Mouse (Mus musculus) thymus, adult 2 months (tissue): ENCODE data around the gene Fam71f2. TPM values are rescaled to one million over a fixed set of nuclear protein-coding genes. Genes with fewer than 3 reads are reported as not detected.

ENCODE experiments used
- DNase-seq: peaks from one replicate; pipeline ENCODE4 v3.0.0; 2021
- H3K27ac ChIP-seq: fragments of 200-500 bp; 2 replicates; pipeline ENCODE4 v1.5.1; 2012; ENCODE audit warnings: low read length, control low read depth; ENCODE audit not compliant: control insufficient read depth, insufficient read depth
- H3K27me3 ChIP-seq: fragments of 200-500 bp; 2 replicates; pipeline ENCODE4 v1.6.1; 2012; ENCODE audit warnings: mild to moderate bottlenecking, low read length, moderate library complexity, mixed read lengths; ENCODE audit not compliant: control insufficient read depth, insufficient read depth
- H3K36me3 ChIP-seq: fragments of 200-500 bp; 2 replicates; pipeline ENCODE4 v1.6.1; 2012; ENCODE audit warnings: mild to moderate bottlenecking, low read length, moderate library complexity; ENCODE audit not compliant: control insufficient read depth, insufficient read depth
- H3K4me1 ChIP-seq: fragments of 200-500 bp; replicated peaks from 2 replicates; pipeline ENCODE4 v1.6.1; 2012; ENCODE audit warnings: low read length; ENCODE audit not compliant: control insufficient read depth, insufficient read depth
- H3K4me3 ChIP-seq: fragments of 200-500 bp; 2 replicates; pipeline ENCODE4 v1.5.1; 2012; ENCODE audit warnings: mild to moderate bottlenecking, low read length, control low read depth, moderate library complexity; ENCODE audit not compliant: control insufficient read depth, insufficient read depth
- CTCF ChIP-seq: fragments of 200-500 bp; IDR thresholded peaks from 2 replicates; pipeline ENCODE4 v1.5.1; 2012; ENCODE audit warnings: mild to moderate bottlenecking, control low read depth, low read length, moderate library complexity, borderline replicate concordance; ENCODE audit not compliant: control insufficient read depth, poor library complexity, insufficient read depth; ENCODE audit errors: extremely low read depth
- POLR2A ChIP-seq: fragments of 200-500 bp; IDR thresholded peaks from 2 replicates; pipeline ENCODE4 v1.6.1; 2012; ENCODE audit warnings: mild to moderate bottlenecking, low read length, control low read depth, moderate library complexity; ENCODE audit not compliant: control insufficient read depth, poor library complexity, insufficient read depth; ENCODE audit errors: extremely low read depth
- WGBS: fragments of 180-500 bp; shearing (Covaris S2); methylation state at CpG from one replicate; pipeline ENCODE4 v1.1.7; 2018; 5-methylcytosine and 5-hydroxymethylcytosine counted together
- polyA plus RNA-seq: library from polyadenylated mRNA; depleted of rRNA; stranded (reverse); fragments of >200 nt; gene quantifications from 2 replicates; pipeline ENCODE4 v1.2.3, GENCODE M21; 2012; rRNA removed

The Fam71f2 gene
- polyA plus RNA-seq, 1 experiment, result 2.5 TPM

DNA sequence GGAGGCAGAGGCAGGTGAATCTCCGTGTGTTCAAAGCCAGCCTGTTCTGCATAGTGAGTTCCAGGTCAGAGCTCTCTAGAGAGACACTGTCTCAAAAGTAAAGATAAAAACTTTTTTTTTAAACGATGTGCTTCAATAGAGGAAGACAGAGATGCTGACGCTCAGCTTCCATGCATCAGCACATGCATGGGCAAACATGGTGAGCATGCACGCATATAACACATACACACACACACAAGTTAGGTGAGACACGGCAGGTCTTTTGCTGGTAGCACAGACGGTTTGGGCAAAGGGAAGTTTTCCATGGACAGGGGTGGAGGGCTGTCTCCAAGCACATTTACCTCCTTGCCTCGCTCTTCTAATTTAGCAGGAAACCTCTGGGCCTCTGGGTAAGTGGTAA lies 42.8 kb downstream of the Fam71f2 start:
- no peaks in the 10 kb centered on the region for H3K36me3 ChIP-seq
- peaks cover 3% of the 10 kb centered on the region for H3K4me1 ChIP-seq
- H3K27ac ChIP-seq, result no peak overlapping the region
- H3K4me3 ChIP-seq, result no peak overlapping the region
- TF ChIP-seq CTCF, result no peak
- TF ChIP-seq POLR2A, result no peak
- 97% methylated on average over 7 of the region's 7 CpGs for WGBS
- DNase-seq, result no peak
- H3K27me3 ChIP-seq, result no peaks in the 10 kb centered on the region

DNA sequence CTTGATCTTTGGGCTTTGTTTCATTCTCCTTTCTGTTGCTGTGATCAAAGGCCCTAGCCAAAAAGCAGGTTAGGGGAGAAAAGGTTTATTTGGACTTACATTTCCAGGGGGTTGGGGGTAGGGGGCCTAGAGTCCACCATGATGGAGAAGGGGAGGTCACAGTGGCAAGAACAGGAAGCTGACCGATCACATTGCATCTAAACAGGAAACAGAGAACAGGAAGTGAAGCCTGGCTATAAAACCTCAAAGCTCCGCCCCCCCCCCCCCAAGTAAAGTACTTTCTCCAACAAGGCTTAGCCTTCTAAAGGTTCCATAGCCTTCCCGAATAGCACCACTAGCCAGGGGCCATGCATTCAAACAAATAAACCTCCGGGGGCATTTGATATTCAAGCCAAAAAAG lies 43.3 kb downstream of the Fam71f2 start:
- no peak for DNase-seq
- Histone ChIP-seq H3K27ac (no peak overlapping the region), H3K27me3 (no peaks in the 10 kb centered on the region), H3K4me3 (no peak overlapping the region), H3K4me1 (peaks cover 3% of the 10 kb centered on the region), H3K36me3 (no peaks in the 10 kb centered on the region)
- TF ChIP-seq CTCF, result no peak
- no peak for TF ChIP-seq POLR2A
- WGBS, result 61% methylated on average over 4 of the region's 4 CpGs

DNA sequence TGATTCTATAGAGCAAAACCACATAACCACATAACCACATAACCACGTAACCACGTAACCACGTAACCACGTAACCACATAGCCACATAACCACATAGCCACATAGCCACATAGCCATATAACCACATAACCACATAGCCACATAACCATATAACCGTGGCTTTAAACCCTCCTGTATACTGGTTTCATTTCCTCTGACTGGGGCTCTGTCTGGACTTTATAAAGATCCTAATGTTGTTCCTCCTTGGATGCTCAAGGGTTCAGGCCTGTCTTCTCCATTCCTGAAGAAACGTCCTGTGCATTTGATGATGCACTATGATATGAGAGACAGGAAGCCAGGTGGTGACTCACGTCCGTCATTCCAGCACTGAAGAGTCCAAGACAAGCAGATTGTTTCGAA lies 47.6 kb downstream of the Fam71f2 start:
- TF ChIP-seq CTCF (no peak), POLR2A (no peak)
- Histone ChIP-seq H3K27ac (no peak overlapping the region), H3K4me1 (peaks cover 3% of the 10 kb centered on the region), H3K27me3 (no peaks in the 10 kb centered on the region), H3K4me3 (no peak overlapping the region), H3K36me3 (no peaks in the 10 kb centered on the region)
- no peak for DNase-seq
- 36% methylated on average over 9 of the region's 9 CpGs for WGBS

DNA sequence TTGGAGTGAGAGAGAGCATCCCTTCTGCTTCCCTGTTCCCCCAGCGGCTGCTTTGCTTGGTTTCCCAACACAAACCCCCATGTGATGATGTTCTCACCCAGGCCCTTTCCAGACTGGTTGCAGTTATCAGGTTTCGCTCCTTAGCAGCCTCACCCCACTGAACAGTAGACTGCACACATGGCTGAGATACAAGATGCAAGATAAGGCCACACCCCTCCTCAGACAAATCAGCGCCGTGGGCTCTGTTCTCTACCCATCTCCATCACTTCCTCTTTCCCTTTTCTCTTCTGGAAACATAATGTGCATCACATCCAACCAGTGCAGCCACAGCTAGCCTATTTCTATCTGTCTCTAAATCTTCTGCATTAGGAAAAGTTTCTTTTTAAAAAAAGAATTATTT lies 50.1 kb downstream of the Fam71f2 start:
- Histone ChIP-seq H3K27ac (no peak overlapping the region), H3K4me1 (no peaks in the 10 kb centered on the region), H3K4me3 (no peak overlapping the region), H3K36me3 (no peaks in the 10 kb centered on the region), H3K27me3 (no peaks in the 10 kb centered on the region)
- 33% methylated on average over 4 of the region's 4 CpGs for WGBS
- DNase-seq, result no peak
- no peak for TF ChIP-seq CTCF
- no peak for TF ChIP-seq POLR2A

Other genes with a start within 250 kb of the Fam71f2 start
- gene Lep, start 219.4 kb upstream of the Fam71f2 start, polyA plus RNA-seq, result 1.3 and 3.0 TPM in 2 replicates
- 9.9 and 13.0 TPM in 2 replicates for gene Rbm28, start 114.6 kb upstream of the Fam71f2 start, polyA plus RNA-seq
- gene Prrt4, start 100.0 kb upstream of the Fam71f2 start, polyA plus RNA-seq, result 0.32 and 0.41 TPM in 2 replicates
- 323 and 354 TPM in 2 replicates for gene Impdh1, start 63.2 kb upstream of the Fam71f2 start, polyA plus RNA-seq
- 31.3 and 35.9 TPM in 2 replicates for gene Hilpda, start 7.1 kb upstream of the Fam71f2 start, polyA plus RNA-seq
- not detected in 2 replicates for gene Fam71f1, start 39.5 kb downstream of the Fam71f2 start, polyA plus RNA-seq
- gene Calu, start 68.5 kb downstream of the Fam71f2 start, polyA plus RNA-seq, result 35.2 and 41.9 TPM in 2 replicates
- gene Opn1sw, start 108.9 kb downstream of the Fam71f2 start, polyA plus RNA-seq, result 0.04 TPM in 1 of 2 replicates, not detected in the other
- gene Ccdc136, start 116.7 kb downstream of the Fam71f2 start, polyA plus RNA-seq, result 0.61 and 1.3 TPM in 2 replicates
- 0.78 and 2.5 TPM in 2 replicates for gene Flnc, start 153.7 kb downstream of the Fam71f2 start, polyA plus RNA-seq
- gene Atp6v1f, start 188.1 kb downstream of the Fam71f2 start, polyA plus RNA-seq, result 294 and 381 TPM in 2 replicates
- gene Atp6v1fnb, start 191.8 kb downstream of the Fam71f2 start, polyA plus RNA-seq, result 0.22 and 0.34 TPM in 2 replicates
- 2.9 and 3.0 TPM in 2 replicates for gene Kcp, start 228.4 kb downstream of the Fam71f2 start, polyA plus RNA-seq
- 37.3 and 46.4 TPM in 2 replicates for gene Irf5, start 247.0 kb downstream of the Fam71f2 start, polyA plus RNA-seq